Mouse (Mus musculus): Measurements from ENCODE around the gene Nup93. TPM values are rescaled to one million over a fixed set of nuclear protein-coding genes. Genes with fewer than 3 reads are reported as not detected.
A peak's percentile ranks its signal among the peaks of the same experiment; 100 is the strongest.

The Nup93 gene
- polyA plus RNA-seq, 1 experiment from 2014 or later, result 54.0 TPM

DNA sequence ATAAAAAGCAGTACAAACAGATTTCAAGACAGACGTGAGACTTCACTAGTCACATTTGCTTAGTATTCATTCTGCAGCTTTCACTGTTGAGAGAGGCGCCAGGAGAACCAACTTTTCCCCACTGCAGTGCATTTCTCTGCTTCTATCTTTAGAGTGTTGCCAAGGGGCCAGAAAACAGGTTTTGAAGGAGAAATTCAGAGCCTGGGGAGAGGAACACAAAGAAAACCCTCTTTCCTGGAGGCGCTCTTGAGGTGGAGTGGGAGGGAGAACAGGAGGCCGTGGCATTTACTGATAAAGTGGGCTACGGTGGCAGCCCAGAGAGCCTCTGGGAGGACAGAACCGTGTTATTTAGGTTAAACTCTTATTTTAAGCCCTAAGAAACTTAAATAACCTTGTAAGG, 81.3 kb downstream of the Nup93 start:
- H3K4me1 ChIP-seq (ENCODE audit: control insufficient read depth, insufficient read depth, low read depth, low read length), result no peaks in the 10 kb centered on the region; the same call in 1 of the 2 replicates
- no peaks in the 10 kb centered on the region for H3K27me3 ChIP-seq (replicated peaks; ENCODE audit: control insufficient read depth, insufficient read depth, low read length)
- no peaks in the 10 kb centered on the region for H3K9me3 ChIP-seq (ENCODE audit: control insufficient read depth, low read length)
- H3K9ac ChIP-seq (ENCODE audit: low read depth, low read length), result no peak overlapping the region
- H3K27ac ChIP-seq (ENCODE audit: low read depth, low read length), result peak overlapping the region; percentile 49; the same call in 1 of the 2 replicates
- no peak overlapping the region for H3K4me3 ChIP-seq (ENCODE audit: low read length)
- ATAC-seq, result no peak
- peaks cover 3% of the 10 kb centered on the region; the same call in 1 of the 2 replicates for H3K36me3 ChIP-seq (ENCODE audit: control insufficient read depth, insufficient read depth, low read length)
- WGBS, result 71% methylated on average over 6 of the region's 6 CpGs
- no peak overlapping the region for H3K4me2 ChIP-seq (ENCODE audit: low read length)

DNA sequence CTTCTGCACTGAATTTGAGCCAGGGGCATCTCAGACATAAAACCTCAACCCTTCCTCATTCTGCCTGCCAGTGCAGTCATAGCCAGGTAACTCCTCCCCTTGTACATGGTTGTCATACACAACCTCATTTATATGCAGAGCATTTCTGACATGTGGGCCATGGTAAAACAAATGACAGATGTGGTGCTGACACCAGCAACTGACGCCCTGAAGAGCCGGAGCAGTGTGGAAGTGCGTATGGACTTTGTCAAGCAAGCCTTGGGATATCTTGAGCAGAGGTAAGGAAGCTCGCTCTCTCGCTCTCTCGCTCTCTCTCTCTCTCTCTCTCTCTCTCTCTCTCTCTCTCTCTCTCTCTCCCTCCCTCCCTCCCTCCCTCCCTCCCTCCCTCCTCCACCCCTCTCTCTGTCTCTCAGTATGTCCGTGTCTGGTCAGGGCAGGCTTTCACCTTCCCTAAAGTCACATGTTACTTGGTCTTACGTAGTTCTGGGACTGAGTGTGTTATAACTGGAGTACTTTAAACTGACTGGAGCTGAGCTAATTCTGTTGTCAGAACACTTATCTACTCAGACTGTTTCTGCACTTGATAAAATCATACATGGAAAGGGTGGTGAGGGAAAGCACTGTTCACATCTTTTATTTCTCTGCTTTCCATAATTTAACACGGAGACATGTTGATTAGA, 82.1 kb downstream of the Nup93 start:
- Histone ChIP-seq H3K27ac (ENCODE audit: low read depth, low read length) (no peak overlapping the region), H3K4me3 (ENCODE audit: low read length) (no peak overlapping the region), H3K9me3 (ENCODE audit: control insufficient read depth, low read length) (no peaks in the 10 kb centered on the region), H3K4me1 (ENCODE audit: control insufficient read depth, insufficient read depth, low read depth, low read length) (no peaks in the 10 kb centered on the region; the same call in 1 of the 2 replicates), H3K36me3 (ENCODE audit: control insufficient read depth, insufficient read depth, low read length) (peaks cover 11% of the 10 kb centered on the region), H3K27me3 (replicated peaks; ENCODE audit: control insufficient read depth, insufficient read depth, low read length) (no peaks in the 10 kb centered on the region), H3K4me2 (ENCODE audit: low read length) (no peak overlapping the region), H3K9ac (ENCODE audit: low read depth, low read length) (no peak overlapping the region)
- WGBS, result 77% methylated on average over 9 of the region's 9 CpGs
- 0 out of 2 replicates have a peak, but pooled peaks have one; percentile 34 for ATAC-seq

DNA sequence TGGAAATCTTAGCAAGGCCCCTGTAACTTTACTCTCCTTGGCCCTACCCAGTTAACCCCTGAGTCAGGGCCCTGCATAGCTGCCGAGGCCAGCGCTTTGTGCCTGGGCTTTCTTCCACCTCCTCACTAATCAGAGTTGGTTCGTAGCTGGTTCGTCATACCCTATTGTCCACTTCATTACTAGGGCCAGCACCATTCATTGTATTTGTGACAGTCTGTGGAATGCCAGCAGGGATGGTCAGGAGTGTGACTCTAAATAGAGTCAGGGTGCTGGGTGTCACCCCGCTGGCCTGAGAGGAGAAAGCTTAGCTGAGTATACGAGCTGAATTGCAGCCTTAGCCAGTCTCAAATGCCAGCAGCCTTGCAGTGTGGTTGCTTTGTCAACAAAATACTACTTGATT, 82.7 kb downstream of the Nup93 start:
- no peaks in the 10 kb centered on the region; the same call in 1 of the 2 replicates for H3K4me1 ChIP-seq (ENCODE audit: control insufficient read depth, insufficient read depth, low read depth, low read length)
- H3K27me3 ChIP-seq (replicated peaks; ENCODE audit: control insufficient read depth, insufficient read depth, low read length), result no peaks in the 10 kb centered on the region
- 0 out of 2 replicates have a peak, but pooled peaks have one; percentile 50 for ATAC-seq
- no peak overlapping the region for H3K4me3 ChIP-seq (ENCODE audit: low read length)
- no peak overlapping the region for H3K9ac ChIP-seq (ENCODE audit: low read depth, low read length)
- H3K27ac ChIP-seq (ENCODE audit: low read depth, low read length), result peak overlapping the region; percentile 44; the same call in 1 of the 2 replicates
- H3K9me3 ChIP-seq (ENCODE audit: control insufficient read depth, low read length), result no peaks in the 10 kb centered on the region
- H3K4me2 ChIP-seq (ENCODE audit: low read length), result no peak overlapping the region
- peaks cover 15% of the 10 kb centered on the region for H3K36me3 ChIP-seq (ENCODE audit: control insufficient read depth, insufficient read depth, low read length)
- 51% methylated on average over 6 of the region's 6 CpGs for WGBS

DNA sequence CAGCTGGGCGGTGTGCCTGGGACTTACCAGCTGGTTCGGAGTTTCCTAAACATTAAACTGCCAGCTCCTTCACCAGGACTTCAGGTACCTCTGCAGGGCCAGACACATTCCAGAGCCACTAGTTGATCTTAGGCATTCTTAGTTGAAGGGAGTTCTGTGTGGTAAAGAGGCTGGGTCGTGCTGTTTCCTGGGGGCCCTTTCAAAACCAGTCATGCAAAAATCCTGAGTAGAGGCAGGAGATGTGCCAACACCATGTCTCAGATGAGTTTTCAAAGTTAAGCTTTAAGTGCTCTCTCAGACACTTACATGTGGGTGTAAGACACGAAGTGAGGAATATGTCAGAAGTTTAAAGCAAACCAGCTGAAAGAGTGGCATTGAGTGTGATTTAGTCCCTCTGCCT, 86.4 kb downstream of the Nup93 start:
- WGBS, result 71% methylated on average over 4 of the region's 4 CpGs
- H3K27me3 ChIP-seq (replicated peaks; ENCODE audit: control insufficient read depth, insufficient read depth, low read length), result no peaks in the 10 kb centered on the region
- H3K9ac ChIP-seq (ENCODE audit: low read depth, low read length), result no peak overlapping the region
- H3K4me3 ChIP-seq (ENCODE audit: low read length), result no peak overlapping the region
- no peaks in the 10 kb centered on the region for H3K4me1 ChIP-seq (ENCODE audit: control insufficient read depth, insufficient read depth, low read depth, low read length)
- no peak overlapping the region for H3K4me2 ChIP-seq (ENCODE audit: low read length)
- peaks cover 34% of the 10 kb centered on the region for H3K36me3 ChIP-seq (ENCODE audit: control insufficient read depth, insufficient read depth, low read length)
- H3K27ac ChIP-seq (ENCODE audit: low read depth, low read length), result no peak overlapping the region
- no peaks in the 10 kb centered on the region for H3K9me3 ChIP-seq (ENCODE audit: control insufficient read depth, low read length)
- ATAC-seq, result no peak

DNA sequence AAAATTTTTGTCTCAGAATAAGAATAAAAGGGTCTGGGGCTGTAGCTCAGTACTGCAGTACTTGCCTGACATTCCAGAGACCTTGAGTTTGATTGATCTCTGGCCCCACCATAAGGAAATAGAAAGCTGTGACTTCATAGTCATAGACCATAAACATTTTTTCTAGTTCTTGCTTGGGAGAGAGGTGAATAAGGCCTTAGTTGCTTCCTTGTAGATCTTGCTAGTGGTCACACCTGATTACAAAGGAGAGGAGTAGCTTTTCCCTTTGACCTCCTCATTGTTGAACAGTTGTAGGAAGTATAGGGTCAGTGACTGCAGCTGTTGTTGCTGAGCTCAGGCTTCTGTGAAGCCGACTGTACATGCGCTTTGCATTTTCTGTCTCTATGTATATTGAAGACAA, 90.0 kb downstream of the Nup93 start:
- Histone ChIP-seq H3K27ac (ENCODE audit: low read depth, low read length) (no peak overlapping the region), H3K36me3 (ENCODE audit: control insufficient read depth, insufficient read depth, low read length) (peaks cover 54% of the 10 kb centered on the region), H3K9me3 (ENCODE audit: control insufficient read depth, low read length) (no peaks in the 10 kb centered on the region), H3K27me3 (replicated peaks; ENCODE audit: control insufficient read depth, insufficient read depth, low read length) (no peaks in the 10 kb centered on the region), H3K9ac (ENCODE audit: low read depth, low read length) (no peak overlapping the region), H3K4me2 (ENCODE audit: low read length) (no peak overlapping the region), H3K4me1 (ENCODE audit: control insufficient read depth, insufficient read depth, low read depth, low read length) (no peaks in the 10 kb centered on the region), H3K4me3 (ENCODE audit: low read length) (no peak overlapping the region)
- WGBS, result 85% methylated on average over 2 of the region's 2 CpGs
- ATAC-seq, result no peak

DNA sequence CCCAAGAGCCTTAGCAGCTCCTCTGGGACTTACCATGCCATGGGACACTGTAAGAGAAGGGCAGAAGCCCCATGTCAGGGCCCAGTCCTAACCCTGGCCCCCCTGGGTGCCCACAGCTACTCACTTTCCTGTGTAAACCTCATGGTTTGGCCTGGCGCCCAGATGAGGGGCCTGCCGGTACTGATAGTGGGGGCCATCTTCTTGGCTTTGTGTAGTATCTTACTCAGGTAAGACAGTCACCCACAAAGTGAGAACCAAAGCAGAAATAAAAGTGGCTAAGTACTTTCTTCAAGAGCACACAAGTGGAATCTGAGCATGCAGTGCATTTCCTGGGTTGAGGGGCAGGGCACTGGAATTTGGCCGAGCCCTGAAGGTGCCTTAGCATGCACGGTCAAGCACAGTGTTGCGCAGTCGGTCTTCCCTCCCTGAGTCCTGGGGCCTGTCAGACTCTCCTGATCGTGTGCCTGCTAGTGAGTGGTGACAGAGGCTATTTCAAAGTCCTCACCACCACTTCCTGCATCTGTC, 92.7 kb downstream of the Nup93 start:
- Histone ChIP-seq H3K4me2 (ENCODE audit: low read length) (no peak overlapping the region), H3K4me1 (ENCODE audit: control insufficient read depth, insufficient read depth, low read depth, low read length) (no peaks in the 10 kb centered on the region), H3K9ac (ENCODE audit: low read depth, low read length) (no peak overlapping the region), H3K4me3 (ENCODE audit: low read length) (no peak overlapping the region), H3K9me3 (ENCODE audit: control insufficient read depth, low read length) (no peaks in the 10 kb centered on the region), H3K36me3 (ENCODE audit: control insufficient read depth, insufficient read depth, low read length) (peaks cover 61% of the 10 kb centered on the region), H3K27ac (ENCODE audit: low read depth, low read length) (no peak overlapping the region), H3K27me3 (replicated peaks; ENCODE audit: control insufficient read depth, insufficient read depth, low read length) (no peaks in the 10 kb centered on the region)
- WGBS, result 90% methylated on average over 7 of the region's 7 CpGs
- ATAC-seq, result no peak

DNA sequence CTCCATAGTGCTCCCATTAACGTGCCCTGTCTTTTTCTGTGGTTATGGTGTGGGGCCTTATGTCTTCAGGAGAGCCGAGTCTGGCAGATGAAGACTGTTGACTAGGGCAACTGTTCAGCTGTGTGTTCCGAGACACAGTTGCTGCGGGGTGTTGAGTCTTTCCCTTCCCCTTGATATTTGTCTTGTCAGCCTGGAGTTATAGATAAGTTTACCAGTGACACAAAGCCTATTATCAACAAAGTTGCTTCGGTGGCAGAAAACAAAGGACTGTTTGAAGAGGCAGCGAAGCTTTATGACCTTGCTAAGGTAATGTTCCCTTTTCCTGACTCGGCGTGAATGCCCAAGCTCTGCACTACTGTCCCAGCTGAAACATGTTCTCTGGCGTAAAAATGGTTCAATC, 93.3 kb downstream of the Nup93 start:
- 88% methylated on average over 9 of the region's 9 CpGs for WGBS
- Histone ChIP-seq H3K4me2 (ENCODE audit: low read length) (no peak overlapping the region), H3K27me3 (replicated peaks; ENCODE audit: control insufficient read depth, insufficient read depth, low read length) (no peaks in the 10 kb centered on the region), H3K36me3 (ENCODE audit: control insufficient read depth, insufficient read depth, low read length) (peaks cover 59% of the 10 kb centered on the region), H3K9ac (ENCODE audit: low read depth, low read length) (no peak overlapping the region), H3K4me1 (ENCODE audit: control insufficient read depth, insufficient read depth, low read depth, low read length) (no peaks in the 10 kb centered on the region), H3K9me3 (ENCODE audit: control insufficient read depth, low read length) (no peaks in the 10 kb centered on the region), H3K4me3 (ENCODE audit: low read length) (no peak overlapping the region), H3K27ac (ENCODE audit: low read depth, low read length) (no peak overlapping the region)
- no peak for ATAC-seq

DNA sequence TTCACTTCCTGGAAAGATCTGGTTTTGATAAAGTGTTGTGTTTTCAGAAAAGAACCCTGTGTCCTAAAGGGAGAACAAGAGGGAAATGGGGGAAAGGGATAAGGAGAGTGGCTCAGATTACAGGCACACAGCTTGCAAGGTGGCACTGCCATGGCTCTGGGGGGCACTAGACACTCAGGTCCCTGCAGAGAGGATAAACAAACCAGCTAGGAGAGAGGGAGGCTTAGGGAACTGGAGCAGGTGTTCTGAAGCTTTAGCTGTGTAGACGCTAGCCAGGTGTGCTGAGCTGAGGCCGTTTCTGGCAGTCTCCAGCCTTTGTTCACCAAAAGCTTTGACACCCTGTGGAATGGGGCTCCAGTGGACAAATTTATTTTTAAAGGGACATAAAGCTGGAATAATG, 99.7 kb downstream of the Nup93 start:
- WGBS, result 83% methylated on average over 2 of the region's 2 CpGs
- no peaks in the 10 kb centered on the region for H3K4me1 ChIP-seq (ENCODE audit: control insufficient read depth, insufficient read depth, low read depth, low read length)
- H3K4me2 ChIP-seq (ENCODE audit: low read length), result no peak overlapping the region
- no peak overlapping the region for H3K4me3 ChIP-seq (ENCODE audit: low read length)
- H3K27ac ChIP-seq (ENCODE audit: low read depth, low read length), result no peak overlapping the region
- no peak for ATAC-seq
- no peaks in the 10 kb centered on the region for H3K9me3 ChIP-seq (ENCODE audit: control insufficient read depth, low read length)
- no peaks in the 10 kb centered on the region for H3K27me3 ChIP-seq (replicated peaks; ENCODE audit: control insufficient read depth, insufficient read depth, low read length)
- H3K36me3 ChIP-seq (ENCODE audit: control insufficient read depth, insufficient read depth, low read length), result peaks cover 36% of the 10 kb centered on the region
- H3K9ac ChIP-seq (ENCODE audit: low read depth, low read length), result no peak overlapping the region

DNA sequence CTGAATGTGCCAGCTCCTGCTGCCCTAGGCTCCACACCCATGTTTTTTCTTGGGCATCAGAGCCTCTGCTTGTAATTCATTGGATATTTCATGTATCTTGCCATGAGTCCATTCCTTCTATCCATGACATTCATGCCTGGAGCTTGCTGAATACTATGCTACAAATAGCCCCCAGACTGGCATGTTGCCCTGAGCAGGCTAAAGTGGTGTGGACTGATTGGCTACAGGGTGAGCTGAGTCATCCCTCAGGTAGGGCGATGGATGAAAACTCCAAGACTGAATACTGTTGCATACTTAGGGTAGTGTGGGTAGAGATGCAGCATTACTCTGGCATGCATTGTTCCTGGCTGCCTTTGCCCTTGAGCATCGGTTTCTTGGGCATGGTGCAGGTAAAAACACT, 102.9 kb downstream of the Nup93 start:
- peaks cover 14% of the 10 kb centered on the region for H3K36me3 ChIP-seq (ENCODE audit: control insufficient read depth, insufficient read depth, low read length)
- WGBS, result 96% methylated on average over 2 of the region's 2 CpGs
- no peak overlapping the region for H3K27ac ChIP-seq (ENCODE audit: low read depth, low read length)
- ATAC-seq, result no peak
- no peak overlapping the region for H3K9ac ChIP-seq (ENCODE audit: low read depth, low read length)
- no peak overlapping the region for H3K4me2 ChIP-seq (ENCODE audit: low read length)
- no peak overlapping the region for H3K4me3 ChIP-seq (ENCODE audit: low read length)
- H3K27me3 ChIP-seq (replicated peaks; ENCODE audit: control insufficient read depth, insufficient read depth, low read length), result no peaks in the 10 kb centered on the region
- no peaks in the 10 kb centered on the region for H3K4me1 ChIP-seq (ENCODE audit: control insufficient read depth, insufficient read depth, low read depth, low read length)
- no peaks in the 10 kb centered on the region for H3K9me3 ChIP-seq (ENCODE audit: control insufficient read depth, low read length)
